Mouse (Mus musculus) embryo, embryonic 10.5 days (tissue): ENCODE measurements at regions not wholly inside any gene's neighbourhood (a gene's known extent, or its start where the extent isn't known, plus 50 kb on each side); places are given as distances from the start of the nearest gene placed in this dataset.

Source experiments
- DNase-seq: peaks from one replicate; pipeline ENCODE4 v3.0.0-alpha.2; 2015; ENCODE audit warnings: low spot score

DNA sequence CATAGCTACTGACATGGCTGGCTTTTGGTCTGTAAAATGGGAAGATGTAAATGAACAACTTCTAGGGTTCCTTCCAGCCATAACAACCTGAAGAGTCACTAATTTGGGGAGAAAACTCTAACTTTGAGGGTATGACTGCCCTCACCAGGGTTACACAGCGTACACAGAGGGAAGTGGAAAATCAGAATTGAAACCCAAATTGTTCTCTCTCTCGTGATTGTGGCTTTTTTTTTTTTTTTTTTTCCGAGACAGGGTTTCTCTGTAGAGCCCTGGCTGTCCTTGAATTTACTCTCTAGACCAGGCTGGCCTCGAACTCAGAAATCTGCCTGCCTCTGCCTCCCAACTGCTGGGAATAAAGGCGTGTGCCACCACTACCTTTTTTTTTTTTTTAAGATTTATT lies 80.4 kb upstream of the Pmfbp1 start:
- no peak for DNase-seq

DNA sequence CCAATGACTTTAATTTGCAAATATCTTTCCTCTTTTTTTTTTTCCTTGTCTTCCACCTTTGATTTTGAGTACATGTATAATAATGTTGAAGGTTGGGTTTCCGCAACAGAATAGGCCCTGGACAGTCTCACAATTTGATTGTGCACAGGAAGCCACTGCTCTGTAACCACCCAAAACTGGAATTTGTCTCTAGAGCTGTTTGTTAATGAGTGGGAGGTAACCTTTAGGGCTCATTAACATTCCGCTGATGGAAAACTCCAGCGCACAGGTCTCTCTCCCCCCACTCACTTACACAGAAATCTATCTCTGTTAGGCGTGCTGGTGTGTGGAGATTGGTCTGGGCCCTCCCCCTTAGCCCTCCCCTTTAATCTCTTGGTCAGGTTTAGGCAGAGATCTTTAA lies 78.5 kb upstream of the Pmfbp1 start:
- no peak for DNase-seq

- no peak for DNase-seq
Measured at GRCm38 (mm10) chr8:109415906-109416305, 77.9 kb upstream of the Pmfbp1 start.

DNA sequence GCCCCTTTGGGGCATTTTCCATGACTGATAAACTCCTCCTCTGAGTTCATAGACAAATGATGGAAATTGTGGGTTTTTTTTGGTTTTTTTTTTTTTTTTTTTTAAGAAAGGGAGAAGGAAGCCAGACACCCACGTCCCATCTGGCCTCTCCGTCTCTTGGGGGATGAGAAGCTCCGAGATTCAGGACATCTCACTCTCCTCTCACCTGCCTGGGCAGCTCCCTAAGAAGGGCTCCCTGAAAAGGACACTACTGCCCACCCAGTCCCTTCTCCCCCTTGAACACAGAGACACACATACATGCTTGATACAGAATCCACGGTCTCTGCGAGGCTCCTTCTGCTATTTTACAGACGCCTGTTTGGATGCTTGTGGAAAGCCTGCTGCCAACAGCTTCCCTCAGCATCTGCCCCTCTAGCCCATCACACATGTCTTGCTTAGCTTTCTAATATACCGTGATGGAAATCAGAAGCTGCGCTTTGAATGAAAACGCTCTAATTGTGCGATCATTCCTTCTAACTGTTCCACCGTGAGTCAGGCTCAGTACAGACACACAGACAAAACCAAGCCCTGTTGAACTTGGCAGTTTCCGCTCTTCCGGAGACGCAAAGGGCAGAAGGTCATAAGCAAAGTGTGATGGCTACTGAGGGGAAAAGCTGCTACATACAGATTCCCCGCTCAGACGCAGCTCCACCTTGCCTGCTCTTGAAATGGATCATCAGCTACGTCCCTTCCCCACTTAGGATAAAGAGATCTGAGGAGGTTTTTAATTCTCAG lies 77.3 kb upstream of the Pmfbp1 start:
- no peak for DNase-seq

DNA sequence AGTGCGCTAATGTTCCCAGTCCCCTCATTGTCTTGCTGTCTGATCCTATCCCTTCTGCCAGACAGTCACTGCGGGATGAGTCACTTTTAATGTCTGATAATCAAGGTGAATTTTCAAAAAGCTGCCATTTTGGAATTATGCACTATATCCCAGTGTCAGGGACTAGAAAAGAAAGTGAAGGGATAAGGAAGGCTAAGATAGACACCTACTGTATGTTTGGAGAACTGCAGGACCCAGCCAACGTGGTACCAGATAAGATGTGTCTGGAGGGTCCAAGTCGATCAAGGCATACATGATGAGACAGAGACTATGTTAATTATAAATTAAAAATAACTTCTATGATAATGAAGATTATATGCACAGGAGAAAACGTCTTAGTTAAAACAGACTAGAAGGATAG lies 76.6 kb upstream of the Pmfbp1 start:
- peak; percentile 84 for DNase-seq

- no peak for DNase-seq
Measured at GRCm38 (mm10) chr8:109417971-109418370, 75.9 kb upstream of the Pmfbp1 start.

DNA sequence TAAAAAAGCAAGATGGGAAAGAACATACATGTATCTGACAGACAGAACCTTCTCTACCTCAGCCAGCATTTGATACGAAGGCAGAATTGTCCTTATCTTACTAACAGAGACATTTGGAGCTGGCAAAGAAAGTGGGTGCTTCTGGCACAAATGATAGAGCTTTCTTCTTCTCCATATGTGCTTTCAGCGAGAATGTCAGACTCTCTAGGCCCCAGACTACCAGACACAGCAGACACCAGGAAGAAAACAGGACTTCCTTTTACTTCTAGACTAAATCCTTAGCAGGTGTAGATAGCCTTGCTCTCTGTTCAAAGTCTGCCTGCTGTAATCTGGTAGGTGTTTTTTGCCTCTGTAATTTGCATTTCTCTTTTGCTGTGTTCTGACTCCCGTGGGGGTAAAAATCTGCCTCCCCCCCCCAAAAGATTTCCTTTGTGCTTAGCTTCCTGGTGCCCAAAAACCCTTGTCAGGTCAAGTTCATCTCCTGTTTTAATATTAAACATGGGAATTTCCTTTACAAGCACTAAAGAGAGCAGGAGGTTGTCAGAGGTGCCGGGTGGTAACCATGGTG lies 74.7 kb upstream of the Pmfbp1 start:
- DNase-seq, result no peak

- no peak for DNase-seq
Measured at GRCm38 (mm10) chr8:109424004-109424403, 69.8 kb upstream of the Pmfbp1 start.

DNA sequence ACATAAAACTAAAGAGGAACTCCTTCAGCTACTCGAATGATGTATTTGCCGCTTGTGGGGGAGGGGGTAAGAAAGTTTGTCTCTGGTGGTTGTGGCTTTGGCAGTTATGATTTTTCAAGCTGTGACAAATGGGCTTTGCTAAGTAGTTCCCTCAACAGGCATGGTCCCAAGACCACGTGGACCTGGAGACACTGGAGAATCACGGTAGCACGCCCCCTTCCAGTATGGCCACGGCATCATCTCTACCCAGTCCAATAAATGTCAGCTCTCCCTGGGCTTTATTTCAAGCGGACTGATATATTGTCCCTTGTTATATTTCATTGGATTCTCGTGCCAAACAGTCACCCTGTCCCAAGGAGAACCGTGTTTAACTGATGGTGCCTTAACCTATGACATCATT lies 65.3 kb upstream of the Pmfbp1 start:
- no peak for DNase-seq

- DNase-seq, result no peak
Measured at GRCm38 (mm10) chr8:109434538-109434937, 59.3 kb upstream of the Pmfbp1 start.

DNA sequence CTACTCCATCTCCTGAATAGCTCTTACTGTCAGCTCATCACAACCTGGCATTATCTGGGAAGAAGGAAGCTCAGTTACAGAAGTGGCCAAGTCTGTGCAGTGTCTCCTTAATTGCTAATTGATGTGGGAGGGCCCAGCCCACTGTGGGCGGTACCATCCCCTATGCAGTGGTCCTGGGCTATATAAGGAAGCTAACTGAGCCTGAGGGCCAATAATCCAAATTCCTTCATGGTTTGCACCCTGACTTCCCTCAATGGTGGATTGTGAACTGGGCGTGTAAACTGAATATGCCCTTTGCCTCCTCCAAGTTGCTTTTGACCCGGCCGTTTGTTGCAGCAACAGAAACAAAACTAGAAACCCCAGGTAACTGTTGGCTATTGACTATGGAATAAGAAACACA lies 57.8 kb upstream of the Pmfbp1 start:
- no peak for DNase-seq

GRCm38 (mm10) chr8:109436830-109437567 lies 56.8 kb upstream of the Pmfbp1 start:
- peak; percentile 78 for DNase-seq

DNA sequence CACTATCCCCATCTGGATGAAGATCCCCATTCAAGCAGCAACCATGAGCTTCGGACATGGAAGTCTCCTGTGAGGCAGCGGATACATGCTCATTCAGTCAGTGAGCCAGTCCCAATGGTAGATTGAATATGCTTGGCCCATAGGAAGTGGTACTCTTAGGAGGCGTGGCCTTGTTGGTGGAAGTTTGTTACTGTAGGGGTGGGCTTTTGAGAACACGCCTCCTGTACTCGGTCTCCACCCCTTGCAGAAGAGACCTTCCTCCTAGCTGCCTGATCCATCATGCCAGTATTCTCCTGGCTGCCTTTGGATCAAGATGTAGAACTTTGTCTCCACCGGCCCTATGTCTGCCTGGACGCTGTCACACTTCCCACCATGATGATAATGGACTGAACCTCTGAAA lies 55.3 kb upstream of the Pmfbp1 start:
- DNase-seq, result no peak
